Mouse (Mus musculus): ENCODE results near the gene Fgfr2.

Fgfr2 gene

GRCm38 (mm10) chr7:132600026-132600425 lies 523.1 kb downstream of the Fgfr2 start:
- DNase-seq: no peak

- DNase-seq: peak; percentile 39 to 42
These were observed 523.8 kb downstream of the Fgfr2 start, which contains the start of gene Nkx1-2 for GRCm38 (mm10) chr7:132599071-132599975. Gene Nkx1-2 (minus strand): TSS chr7:132599637.

- peak in 1 of 2 experiments; percentile 26 for DNase-seq
These were observed 525.7 kb downstream of the Fgfr2 start for GRCm38 (mm10) chr7:132597251-132598041.

GRCm38 (mm10) chr7:132596557-132597250 lies 526.4 kb downstream of the Fgfr2 start:
- no peak for DNase-seq

- DNase-seq: no peak
These were observed 527.4 kb downstream of the Fgfr2 start for GRCm38 (mm10) chr7:132595787-132596186.

- DNase-seq: no peak
These were observed 528.8 kb downstream of the Fgfr2 start for GRCm38 (mm10) chr7:132594325-132594724.

GRCm38 (mm10) chr7:132593762-132594161 lies 529.4 kb downstream of the Fgfr2 start:
- DNase-seq: no peak

- DNase-seq: no peak
These were observed 533.5 kb downstream of the Fgfr2 start for GRCm38 (mm10) chr7:132589610-132590009.

GRCm38 (mm10) chr7:132587167-132587566 lies 536.0 kb downstream of the Fgfr2 start:
- no peak for DNase-seq

- no peak for DNase-seq
These were observed 537.3 kb downstream of the Fgfr2 start for GRCm38 (mm10) chr7:132585695-132586491.

- no peak for DNase-seq
These were observed 541.7 kb downstream of the Fgfr2 start for GRCm38 (mm10) chr7:132581441-132581840.

GRCm38 (mm10) chr7:132580511-132580910 lies 542.6 kb downstream of the Fgfr2 start:
- no peak for DNase-seq

GRCm38 (mm10) chr7:132576891-132577290 lies 546.3 kb downstream of the Fgfr2 start:
- DNase-seq: no peak

- peak; percentile 96 for DNase-seq
These were observed 547.0 kb downstream of the Fgfr2 start, which contains the start of gene Oat for GRCm38 (mm10) chr7:132576116-132576650. Gene Oat (minus strand): TSS chr7:132576398.

GRCm38 (mm10) chr7:132575623-132576022 lies 547.5 kb downstream of the Fgfr2 start:
- peak; percentile 87 to 89 for DNase-seq

- DNase-seq: no peak
These were observed 548.5 kb downstream of the Fgfr2 start for GRCm38 (mm10) chr7:132574646-132575045.

GRCm38 (mm10) chr7:132573205-132573604 lies 549.9 kb downstream of the Fgfr2 start:
- no peak for DNase-seq

GRCm38 (mm10) chr7:132572738-132573137 lies 550.4 kb downstream of the Fgfr2 start:
- DNase-seq: no peak

GRCm38 (mm10) chr7:132571481-132571880 lies 551.7 kb downstream of the Fgfr2 start:
- DNase-seq: peak; percentile 64 to 68

GRCm38 (mm10) chr7:132570071-132570470 lies 553.1 kb downstream of the Fgfr2 start:
- peak; percentile 53 to 67 for DNase-seq

GRCm38 (mm10) chr7:132568817-132569216 lies 554.3 kb downstream of the Fgfr2 start:
- DNase-seq: no peak

- DNase-seq: no peak
These were observed 557.3 kb downstream of the Fgfr2 start for GRCm38 (mm10) chr7:132565831-132566230.
